Mouse (Mus musculus): Measurements from ENCODE around the gene Pip5kl1. TPM values are rescaled to one million over a fixed set of nuclear protein-coding genes. Genes with fewer than 3 reads are reported as not detected.
A peak's percentile ranks its signal among the peaks of the same experiment; 100 is the strongest.

Pip5kl1 gene
- total RNA-seq (2022): 1 to 10 TPM; 4.0 to 5.2 (median 4.5) TPM

DNA sequence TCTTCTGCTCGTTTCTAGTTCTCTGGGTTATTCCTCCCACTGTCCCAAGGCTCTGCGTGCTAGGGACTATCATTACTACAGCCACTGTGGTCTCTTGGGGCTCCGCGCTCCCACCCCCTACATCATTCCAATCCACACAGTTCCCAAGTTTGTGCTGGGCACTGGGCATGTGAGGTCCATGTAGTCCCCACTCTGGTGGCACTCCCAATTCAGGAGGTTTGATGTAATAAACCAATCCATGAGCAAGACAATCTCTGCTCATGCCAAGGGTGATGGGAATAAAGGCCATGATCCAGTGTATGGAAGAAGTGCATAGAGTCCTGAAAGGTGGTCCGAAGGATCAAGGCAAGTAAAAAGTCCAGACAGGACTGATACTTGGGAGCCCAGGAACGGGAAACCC, at the start of gene Pip5kl1:
Gene Pip5kl1 (plus strand): TSS at position 301 of the 400 bp plus-strand sequence.
- no peak for DNase-seq (ENCODE audit: low spot score in 2 of 2)

DNA sequence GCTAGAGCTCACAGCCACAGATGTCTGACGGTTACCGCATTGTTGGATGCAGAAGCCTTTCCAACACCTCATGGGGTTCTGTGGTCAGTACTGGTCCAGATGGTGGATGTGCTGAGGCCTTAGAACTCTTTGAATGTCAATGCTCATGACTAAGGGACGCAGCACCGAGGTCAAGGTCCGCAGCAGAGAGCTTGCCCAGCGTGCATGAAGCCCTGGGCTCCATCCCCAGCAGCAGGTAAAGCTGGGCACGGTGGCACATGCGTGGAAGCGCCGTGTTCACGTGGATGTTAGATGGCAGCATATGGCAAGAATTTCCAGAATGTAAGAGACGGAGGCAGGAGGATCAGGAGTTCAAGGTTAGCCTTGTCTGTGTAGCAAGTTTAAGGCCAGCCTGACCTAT, 48.8 kb upstream of the Pip5kl1 start:
- no peak for DNase-seq (ENCODE audit: low spot score in 2 of 2)

DNA sequence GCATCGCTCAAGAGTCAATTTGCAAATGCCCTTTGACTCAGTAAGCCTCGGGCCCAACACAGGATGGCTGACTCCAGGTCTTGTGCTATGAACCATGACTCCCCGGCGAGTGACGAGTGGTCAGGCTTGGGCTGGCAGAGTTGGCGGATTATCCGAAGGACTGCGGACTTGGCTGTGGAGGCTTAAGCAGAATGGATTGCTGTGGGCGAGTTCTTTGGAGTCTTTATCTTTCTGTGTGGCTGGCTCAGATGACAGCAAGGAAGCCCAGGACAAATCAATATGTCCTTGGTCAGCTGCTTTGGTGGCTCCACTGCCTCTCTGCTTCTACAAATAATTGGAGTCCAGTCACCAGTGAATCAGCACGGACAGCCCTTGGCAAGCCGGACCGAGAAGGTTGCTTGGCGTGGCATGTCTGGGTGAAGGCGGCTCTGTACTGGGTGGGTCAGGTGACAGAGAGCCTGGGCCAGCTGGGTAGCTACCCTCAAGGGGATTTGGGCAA, 47.1 kb upstream of the Pip5kl1 start:
- no peak for DNase-seq (ENCODE audit: low spot score in 2 of 2)

DNA sequence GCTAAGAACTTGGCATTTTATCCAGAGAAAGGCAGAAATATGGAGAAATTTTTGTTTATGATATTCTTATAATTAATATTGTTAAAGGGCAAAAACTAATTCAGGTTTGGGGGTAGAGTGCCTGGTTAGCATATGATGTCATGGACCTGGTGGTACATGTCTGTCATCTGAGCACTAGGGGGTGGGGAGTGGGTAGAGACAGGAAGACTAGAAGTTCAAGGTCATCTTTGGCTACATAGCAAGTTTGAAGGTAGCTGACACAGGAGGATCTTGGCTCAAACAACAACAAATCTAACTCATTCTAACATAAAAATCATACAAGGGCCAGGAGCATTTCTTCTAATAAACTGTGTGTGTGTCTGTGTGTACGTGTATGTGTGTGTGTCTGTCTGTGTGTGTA, 46.3 kb upstream of the Pip5kl1 start:
- no peak for DNase-seq (ENCODE audit: low spot score in 2 of 2)

DNA sequence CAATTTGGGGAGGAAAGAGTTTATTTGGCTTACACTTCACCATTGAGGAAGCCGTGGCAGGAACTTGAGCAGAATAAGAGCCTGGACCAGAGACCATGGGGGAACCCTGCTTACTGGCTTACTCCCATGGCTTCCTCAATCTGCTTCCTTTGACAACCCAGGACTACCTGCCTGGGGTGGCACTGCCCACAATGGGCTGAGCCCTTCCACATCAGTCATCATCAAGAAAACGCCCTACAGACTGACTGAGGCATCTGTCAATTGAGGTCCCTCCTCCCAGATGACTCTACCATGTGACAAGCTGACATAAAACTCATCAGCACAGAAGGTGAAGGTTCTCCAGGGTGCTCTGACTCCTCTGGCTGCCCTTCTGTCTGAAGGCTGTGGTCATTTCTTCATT, 44.1 kb upstream of the Pip5kl1 start:
- no peak for DNase-seq (ENCODE audit: low spot score in 2 of 2)

DNA sequence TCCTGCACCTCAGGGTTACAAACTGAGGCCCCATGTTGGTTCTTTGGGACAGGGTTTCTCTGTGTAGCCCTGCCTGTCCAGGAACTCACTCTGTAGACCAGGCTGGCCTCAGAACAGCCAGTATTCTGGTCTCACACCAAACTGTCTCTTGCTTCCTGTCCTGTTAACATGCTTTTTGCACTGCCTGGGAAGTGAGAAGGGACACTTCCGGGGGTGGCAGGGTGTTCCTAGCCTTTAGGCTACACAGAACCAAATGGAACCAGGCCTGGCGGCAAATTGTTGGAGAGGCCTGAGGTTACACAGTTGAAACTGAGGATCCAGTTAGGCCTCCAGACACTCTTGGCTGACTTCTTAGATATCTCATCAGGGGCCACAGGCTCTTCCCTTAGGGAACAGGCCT, 41.4 kb upstream of the Pip5kl1 start:
- no peak for DNase-seq (ENCODE audit: low spot score in 2 of 2)

DNA sequence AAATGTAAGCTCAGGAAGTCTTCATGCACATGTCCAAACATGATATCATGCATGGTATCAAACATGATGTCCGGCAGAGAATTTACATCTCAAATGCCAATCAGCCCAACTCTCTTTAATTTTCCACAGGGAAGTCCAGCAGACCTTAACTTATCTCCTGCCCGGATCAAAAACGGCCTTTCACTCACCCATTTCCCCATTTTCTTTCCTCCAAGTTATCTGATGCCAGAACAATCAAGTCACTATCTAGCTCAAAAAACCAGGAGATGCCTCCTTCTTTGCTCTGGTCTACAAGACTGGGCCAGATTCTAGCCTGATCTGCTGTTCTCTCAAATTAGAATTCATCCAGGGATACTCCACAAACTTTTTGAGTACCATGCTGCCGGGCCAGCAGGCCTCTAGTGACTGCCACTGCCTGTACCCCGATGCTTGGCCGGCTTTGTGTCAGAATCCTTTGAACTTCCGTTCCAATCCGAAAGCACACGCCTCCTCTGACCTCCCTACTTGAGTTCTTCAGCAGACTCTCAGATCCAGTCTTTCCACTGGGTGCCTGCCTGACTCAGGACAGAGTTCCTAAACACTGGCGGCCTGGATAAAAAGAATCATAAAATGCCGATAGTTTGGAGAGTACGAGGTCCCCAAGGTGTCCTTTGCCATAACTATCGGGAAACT, 40.4 kb upstream of the Pip5kl1 start:
- DNase-seq (ENCODE audit: low spot score in 2 of 2): no peak

DNA sequence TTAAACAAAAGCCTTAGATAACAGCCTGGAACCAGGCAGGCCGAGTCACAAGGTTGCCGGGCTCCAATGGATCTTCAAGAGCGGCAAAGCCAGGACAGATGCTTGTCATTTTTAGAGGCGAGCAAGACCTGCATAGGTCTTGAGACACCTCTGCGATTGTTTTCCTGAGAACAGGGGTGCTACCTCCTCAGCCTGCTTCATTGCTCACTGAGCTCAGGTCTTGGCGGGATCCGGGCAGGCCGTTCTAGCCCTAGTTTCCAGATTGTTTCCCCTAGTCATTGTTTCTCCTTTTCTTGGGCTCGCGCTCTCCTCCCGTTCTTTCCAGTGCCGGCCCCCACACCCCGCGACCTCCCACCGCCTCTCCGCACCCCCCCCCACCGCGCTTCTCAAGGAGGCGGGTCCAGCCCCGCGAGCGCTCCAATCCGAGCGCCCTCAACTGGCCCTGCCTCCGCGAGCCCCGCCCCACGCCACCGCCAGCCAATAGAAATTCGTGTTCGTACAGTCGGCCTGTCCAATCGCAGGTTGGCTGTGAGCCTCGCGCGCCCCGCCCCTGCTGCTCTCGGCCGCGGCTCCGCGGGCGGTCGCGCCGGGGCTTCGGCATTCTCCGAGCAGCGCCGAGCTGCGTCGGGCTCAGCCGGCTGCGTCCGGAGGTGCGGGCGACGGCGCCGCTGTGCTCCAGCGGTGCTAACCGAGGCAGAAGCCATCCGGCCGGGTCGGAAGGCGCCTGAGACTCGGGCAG, 39.7 kb upstream of the Pip5kl1 start, which contains the start of gene Fam102a:
Gene Fam102a (plus strand): TSS at position 600 of the 739 bp plus-strand sequence.
- DNase-seq (ENCODE audit: low spot score in 2 of 2): peak; percentile 97 to 98

DNA sequence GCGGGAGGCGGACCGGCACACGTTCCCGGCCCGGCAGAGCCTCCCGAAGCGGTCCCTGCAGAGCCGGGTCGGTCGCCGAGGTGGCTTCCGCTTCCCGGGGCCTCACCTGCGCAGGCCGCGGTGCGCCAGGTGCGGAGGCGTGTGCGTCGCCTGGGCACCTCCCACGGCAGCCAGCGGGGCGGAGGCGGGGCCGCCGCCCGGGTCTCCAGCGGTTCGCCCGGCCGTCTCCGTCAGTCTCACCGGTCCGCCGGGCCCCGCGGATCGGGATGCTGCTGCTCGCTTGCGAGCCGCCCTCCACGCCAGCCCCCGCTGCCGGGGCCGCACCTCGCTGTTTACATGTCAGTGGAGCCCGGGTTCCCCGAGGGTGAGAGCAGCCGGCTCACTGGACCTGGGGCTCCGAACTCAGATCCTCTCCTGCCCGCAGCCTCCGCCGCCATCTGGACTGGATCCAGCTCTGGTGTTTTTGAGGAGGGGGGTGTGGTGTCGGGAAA, 39.1 kb upstream of the Pip5kl1 start:
- DNase-seq (ENCODE audit: low spot score in 2 of 2): no peak

DNA sequence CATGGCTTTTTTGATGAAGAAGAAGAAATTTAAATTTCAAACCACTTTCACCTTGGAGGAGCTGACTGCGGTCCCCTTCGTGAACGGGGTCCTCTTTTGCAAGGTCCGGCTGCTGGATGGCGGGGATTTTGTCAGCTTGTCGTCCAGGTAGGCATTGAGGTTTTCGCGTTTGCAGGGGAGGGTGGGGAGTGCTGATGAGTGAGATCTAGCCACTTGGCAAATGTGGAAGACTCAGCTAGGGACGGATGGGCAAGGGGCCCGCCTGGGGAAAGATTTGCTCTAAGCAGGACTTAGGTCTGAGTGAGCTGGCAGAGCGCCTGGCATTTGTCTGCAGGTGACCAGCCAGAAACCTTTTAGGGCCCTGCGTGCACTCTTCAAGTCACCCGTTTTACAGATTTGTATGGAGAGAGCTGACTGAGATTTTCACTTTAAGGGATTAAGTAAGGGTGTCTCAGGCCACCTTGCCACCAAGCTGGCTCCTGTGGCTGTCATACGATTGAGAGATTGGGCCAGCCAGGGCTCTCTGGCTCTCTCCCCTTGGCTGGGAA, 38.4 kb upstream of the Pip5kl1 start:
- DNase-seq (ENCODE audit: low spot score in 2 of 2): no peak

DNA sequence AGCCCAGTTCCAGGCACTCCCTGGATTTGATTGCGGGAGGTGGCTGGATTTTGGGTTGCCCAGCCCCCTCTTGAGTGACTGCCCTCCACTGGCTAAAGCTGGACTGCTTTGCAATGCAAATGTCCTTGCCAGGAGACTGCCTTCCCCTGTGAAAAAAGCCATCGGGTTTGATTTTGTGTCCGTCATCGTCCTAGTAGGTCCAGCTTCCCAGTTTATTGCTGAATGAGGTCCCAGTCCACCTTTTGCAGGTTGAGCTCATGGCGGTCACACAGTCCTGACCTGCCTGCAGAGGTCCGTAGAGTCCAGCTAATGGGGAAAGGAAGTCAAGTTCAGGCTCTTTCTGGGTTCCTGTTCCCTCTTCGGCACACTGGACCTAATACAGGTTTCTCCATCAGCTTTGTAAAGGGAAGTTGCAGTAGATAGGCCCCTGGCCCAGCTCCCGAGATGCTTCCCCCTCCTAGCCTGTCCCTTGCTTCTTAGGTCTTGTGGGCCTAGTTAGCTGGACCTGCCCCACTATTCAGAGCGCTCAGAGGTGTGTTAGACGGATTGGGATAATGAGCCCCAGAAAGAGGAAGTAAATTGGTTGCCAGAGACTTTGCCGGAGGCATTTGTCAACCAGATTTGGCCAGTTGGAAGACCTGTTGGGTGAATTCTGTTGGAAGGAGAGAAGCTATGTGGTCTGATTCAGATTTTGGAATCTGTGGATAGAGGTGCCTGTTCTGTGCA, 37.8 kb upstream of the Pip5kl1 start:
- DNase-seq (ENCODE audit: low spot score in 2 of 2): peak; percentile 60 to 69

DNA sequence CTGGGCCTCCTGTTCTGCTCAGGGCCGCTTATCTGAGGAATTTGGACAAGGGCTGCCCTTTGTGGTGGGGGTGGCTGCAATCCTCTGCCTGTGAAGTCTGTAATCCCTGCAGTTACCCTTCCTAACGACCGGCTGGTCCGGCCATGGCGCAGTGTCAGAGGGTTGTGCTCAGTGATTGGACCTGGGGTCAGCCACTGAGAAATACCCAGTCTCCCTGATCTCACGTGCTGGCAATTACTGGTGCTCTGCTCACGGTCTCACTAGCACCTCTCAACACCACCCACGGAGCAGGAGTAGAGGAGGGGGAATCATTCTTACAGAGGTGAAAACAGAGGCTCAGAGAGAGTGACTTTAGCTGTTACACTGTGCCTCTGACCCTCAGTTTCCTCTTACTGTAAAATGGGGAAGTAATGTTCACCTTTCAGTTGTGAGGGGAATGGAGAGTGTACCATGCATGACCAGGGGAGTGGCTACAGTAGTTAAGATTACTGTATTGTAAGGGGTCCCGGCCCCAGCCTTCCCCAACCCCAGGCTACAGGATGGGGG, 37.2 kb upstream of the Pip5kl1 start:
- DNase-seq (ENCODE audit: low spot score in 2 of 2): no peak

DNA sequence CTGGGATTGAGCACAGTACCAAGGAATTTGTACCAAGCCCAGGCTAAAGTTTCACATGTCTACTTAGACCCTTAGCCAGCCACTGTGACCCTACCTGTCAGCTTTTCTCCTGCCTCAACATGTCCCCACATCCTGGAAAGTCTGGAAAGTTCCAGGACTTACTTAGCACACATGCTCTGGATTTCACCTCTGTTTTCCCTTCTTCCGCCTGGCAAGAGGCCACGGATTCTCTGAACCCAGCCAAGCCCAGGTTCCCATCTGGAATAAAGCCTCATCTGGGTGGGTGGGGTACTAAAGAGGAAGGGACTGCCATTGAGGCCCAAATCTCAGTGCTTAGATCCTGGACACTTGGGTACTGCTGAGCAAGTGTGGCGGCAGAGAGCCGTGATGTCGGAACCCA, 36.7 kb upstream of the Pip5kl1 start:
- no peak for DNase-seq (ENCODE audit: low spot score in 2 of 2)

DNA sequence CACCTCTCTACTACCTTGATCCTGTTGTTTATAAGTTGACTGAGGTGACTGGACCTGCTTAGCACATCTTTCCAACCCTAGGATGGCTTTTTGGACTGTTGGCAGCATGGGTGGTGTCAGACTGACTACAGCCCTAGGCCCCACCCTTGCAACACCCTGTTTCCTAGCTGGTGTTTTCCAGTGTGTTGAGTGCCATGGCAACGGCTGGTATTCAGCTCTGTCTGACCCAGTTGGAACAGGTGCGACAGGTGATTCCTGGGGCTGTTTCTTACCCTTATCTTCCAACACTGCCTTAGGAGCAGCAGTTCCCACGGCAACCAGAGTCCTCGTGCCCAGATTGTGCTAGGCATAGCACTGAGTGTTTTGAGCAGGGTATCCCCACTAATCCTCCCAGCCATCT, 36.1 kb upstream of the Pip5kl1 start:
- no peak for DNase-seq (ENCODE audit: low spot score in 2 of 2)

DNA sequence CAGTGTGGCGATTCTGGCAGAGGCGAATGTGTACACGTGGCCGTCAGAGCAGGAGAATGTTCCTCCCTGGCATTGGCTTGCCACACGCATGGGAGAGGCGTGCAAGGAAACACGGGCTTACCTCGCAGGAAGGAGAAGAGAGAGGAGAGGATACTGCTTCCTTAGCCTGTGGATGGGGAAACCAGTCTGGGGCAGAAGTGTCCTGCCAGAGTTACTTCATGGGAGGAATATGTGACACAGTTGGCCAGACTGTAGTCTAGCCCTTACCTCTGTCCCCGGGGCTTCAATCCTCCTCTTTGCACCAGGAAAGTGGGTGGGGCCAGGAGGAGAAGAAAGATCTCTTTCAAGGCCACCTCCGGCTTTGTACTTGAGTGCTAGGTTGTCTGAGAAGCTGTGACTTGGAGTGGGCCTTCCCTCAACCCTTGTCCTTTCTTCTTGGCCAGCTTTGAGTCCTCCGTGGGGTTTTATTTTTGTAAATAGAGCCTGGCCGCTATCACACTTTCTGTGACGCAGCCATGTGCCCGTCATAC, 35.1 kb upstream of the Pip5kl1 start:
- DNase-seq (ENCODE audit: low spot score in 2 of 2): no peak

DNA sequence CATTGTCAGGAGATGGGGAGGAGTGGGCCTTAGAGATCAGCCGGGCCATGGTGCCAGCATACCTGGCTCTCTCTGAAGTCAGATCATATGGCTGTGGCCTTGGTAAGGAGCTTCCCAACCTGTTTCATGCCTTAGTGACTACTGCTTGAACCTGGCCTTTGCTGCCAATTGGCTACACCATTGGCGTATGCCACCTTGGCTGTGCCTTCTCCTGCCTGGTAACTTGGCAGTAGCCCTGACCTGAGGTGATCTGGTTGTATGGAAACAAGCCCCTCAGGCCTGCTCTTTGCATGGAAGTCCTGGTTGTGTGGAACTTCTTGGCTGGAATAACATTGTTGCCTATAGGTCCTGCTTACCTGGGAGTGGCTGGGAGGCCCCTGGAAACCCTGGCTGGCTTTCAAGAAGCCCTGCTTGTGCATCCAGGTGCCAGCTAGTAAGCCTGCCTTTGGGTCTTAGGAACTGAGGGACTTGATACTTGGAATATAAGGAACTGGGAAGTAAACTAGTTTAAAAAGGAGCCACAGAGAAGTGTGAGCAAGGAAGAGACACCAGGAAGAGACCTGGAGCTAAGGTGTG, 33.2 kb upstream of the Pip5kl1 start:
- DNase-seq (ENCODE audit: low spot score in 2 of 2): no peak

DNA sequence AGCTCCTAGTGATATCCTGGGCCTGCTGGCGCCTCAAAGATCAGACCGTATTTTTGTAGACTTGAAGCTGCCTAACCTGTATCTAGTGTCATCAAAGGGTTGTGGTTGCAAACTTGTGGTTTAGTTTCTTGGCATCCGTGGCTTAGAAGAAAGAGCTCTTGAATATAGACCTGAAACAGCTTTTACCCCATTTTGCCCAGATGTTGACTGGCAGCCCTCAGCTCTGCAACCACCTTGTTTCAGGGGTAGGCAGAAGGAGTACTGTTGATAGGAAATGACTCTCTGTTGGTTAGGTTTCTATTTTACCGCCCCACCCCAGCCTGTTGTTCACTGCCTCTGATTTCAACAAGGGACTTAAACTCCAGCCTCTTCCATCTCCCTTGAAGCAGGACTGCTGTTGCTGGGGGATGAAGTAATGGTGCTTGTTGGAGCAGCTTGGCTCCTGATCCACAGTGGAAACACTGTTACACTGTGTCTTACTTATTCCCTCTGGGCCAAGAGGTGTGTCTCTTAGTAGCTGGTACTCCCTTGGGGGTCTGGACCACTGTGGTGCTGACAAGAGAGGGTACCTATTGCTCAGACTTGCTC, 32.5 kb upstream of the Pip5kl1 start:
- no peak for DNase-seq (ENCODE audit: low spot score in 2 of 2)

DNA sequence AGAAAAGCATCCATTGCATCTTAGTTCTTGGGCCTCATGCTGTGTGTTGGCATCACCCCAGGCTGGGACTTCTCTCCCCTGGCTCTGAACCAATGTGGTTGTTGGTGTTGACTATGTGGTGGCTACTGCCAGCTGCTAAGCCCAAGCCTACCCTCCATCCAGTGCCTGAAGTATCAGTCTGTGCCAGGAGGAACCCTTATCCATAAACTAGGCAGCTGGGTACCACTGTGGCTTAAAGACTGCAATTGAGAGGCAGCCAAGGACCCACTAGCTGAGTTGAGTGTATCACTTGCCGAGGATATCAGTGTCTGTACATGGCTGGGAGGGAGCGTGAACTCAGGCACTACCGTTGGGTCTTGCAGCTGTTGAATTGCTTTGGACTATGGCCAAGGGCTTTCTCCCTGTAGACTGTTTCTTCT, 31.6 kb upstream of the Pip5kl1 start:
- DNase-seq (ENCODE audit: low spot score in 2 of 2): peak in 1 of 2 experiments; percentile 58

DNA sequence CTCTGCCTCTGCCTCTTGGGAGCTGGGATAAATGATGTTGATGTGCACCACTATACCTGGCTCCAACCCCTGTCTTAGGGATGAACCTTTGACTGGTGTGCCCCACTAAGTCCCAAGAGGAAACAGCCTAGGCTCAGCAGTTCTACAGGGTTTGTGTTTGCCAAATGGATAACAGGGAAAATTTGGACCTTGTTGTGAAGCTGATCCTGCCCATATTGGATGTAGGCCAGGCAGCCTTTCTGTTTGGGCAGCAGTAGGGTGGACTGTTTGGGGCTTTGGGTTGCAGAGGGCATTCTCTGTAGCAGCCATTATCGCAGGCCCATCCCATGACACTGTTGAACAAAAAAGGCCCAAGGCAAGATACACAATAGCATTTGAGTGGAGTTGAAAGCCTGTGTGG, 27.6 kb upstream of the Pip5kl1 start:
- no peak for DNase-seq (ENCODE audit: low spot score in 2 of 2)

DNA sequence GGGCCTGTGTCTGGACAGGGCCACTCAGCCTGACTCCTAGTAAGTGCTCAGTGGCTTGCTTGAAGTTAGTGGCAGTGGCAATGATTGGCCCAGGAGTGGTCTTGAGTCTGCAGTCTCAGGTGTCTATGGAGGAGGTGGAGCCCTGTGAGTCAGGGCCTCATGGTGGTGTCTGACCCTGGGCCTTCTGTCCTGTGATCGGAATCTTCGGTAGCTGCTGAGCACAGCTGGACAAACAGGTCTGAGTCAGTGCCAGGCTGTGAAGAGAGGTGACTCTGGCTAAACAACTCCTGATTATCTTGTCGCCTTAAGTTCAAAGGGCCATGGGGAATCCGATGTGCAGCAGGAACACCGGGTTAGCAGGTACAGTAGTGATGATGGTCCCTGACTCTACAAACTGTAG, 27.2 kb upstream of the Pip5kl1 start:
- DNase-seq (ENCODE audit: low spot score in 2 of 2): no peak
